Mouse (Mus musculus) thymus, adult 18-20 months (tissue): ENCODE data around the gene Zfp445.
"Not testable (repeated sequence)": the region's sequence is repeated elsewhere in the genome, so short reads cannot be mapped to it uniquely, and the experiment has no call there.

Experiments
- DNase-seq, 2 experiments: peaks; one replicate each; pipeline ENCODE4 v3.0.0; 2022; ENCODE audit warnings: mixed read lengths in 2 of 2

The Zfp445 gene

DNA sequence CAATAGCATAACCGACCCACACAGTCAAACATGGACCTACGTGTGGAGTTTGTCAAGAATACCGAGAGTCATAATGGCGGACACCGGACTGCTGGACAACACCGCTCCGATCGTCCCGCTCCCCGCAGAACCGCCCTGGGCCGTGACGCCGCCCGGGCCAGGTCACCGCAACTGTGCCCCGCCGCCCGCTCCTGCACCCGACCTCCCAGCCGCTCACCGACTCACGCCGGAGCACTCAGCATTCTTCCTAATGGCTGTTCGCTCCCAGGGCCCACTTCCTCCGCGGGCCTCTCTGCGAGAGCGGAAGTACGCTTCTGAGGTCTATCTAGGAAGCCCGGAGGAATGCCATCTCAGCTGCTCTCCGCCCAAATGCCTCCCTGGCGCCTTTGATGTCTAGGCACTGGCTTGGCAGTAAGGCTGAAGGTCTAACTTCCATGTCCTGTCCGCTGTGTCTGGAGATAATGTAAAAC is at the start of gene Zfp445:
TSS of gene Zfp445 (minus strand) at position 310 of the 470 bp plus-strand sequence.
- DNase-seq = peak; percentile 72 to 79

DNA sequence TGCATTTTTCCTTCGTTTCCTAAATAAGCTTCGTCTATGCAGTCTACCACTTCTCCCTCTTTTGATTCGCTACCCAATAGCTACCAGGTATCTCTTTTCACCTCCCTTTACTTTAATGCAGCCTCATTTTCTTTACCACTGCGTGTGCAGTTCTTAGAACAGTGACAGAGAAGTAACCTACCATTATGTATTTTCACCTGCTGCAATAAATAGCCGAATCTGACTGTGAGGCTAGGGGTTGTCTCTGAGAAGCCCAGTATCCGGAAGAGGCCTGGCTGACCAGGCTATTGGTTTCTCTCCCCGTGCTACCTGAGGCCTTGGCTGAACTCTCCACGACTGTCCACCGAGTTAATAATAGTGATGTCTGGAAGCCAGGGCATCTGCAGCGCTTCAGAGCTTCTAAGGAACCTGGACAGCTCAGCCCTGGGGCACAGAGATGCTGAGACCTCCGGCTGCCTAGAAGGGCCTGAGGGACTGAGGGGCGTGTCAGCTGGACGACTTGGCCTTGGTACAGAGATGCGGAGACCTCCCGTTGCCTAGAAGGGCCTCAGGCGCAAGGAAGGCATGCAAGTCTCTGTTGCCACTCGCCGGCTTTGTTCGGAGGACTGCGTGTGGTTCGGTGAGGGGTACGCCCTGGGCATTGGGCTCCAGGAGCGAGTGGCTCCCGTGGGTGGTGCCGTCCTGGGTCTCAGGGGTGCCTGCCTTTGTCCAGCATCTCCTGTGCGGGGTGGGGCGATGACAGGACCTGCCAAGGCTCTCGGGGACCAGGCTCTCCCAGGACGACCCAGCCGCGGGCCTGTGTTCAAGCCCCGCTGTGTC is 37.1 kb upstream of the Zfp445 start:
- DNase-seq = no peak

DNA sequence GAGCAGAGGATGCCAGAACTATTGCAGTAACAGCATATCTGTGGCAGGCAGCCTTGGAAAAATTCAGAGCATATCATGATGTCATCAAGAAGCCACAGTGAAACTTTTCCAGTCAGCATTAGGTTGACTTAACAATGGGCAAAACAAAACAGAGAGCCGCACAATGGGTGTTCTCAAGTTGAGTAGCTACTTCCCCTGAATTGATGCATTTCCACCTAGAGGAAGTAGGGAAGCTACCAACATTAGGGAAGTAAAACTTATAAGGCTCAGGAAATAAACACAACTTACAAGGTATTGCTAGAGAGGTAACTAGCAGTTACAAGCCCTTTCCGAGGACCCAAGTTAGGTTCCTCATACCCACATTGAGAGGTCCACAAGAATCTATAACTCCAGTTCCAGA is 35.2 kb upstream of the Zfp445 start:
- DNase-seq = no peak

- peak; percentile 38 to 55 for DNase-seq
Observed at GRCm38 (mm10) chr9:122886372-122887179, 20.8 kb upstream of the Zfp445 start.

GRCm38 (mm10) chr9:122885385-122885784 is 19.6 kb upstream of the Zfp445 start, which contains the start of gene Zkscan7:
TSS of gene Zkscan7 (plus strand) at chr9:122885685.
- no peak for DNase-seq

DNA sequence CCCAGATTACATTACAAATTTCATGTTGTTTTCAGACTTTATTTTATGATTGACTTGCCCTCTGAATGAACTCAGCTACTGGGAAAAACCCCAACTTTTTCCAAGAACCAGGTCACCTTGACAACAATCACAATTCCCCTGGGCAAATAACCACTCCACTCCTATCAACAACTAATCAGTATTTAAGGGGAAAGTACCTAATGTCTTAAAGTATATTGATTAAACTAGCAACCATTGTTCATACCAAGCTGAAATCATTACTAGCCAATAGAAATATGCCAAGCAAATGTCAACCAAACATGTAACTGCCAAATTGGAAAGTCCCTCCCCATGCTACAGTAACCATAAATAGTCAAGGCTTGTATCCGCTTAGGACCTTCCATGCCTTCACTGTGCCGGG is 9.3 kb upstream of the Zfp445 start:
- no peak for DNase-seq

DNA sequence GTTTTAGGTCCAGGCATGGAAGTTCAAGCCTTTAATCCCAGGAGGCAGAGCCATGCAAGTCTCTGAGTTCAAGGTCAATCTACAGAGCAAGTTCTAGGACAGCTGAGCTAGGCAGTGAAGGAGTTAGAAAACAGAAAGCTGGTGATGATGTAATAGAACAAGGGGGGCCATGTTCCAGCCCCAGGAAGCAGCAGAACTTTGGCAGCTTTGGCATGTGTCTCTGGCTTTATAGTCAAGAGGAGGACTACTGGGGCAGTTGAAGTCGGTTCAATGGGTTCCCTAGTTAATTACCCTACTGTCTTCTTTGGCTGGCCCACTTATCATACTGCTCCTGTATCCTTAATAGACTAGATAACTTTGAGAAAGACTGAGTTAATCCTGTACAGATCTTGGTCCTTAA is 8.8 kb upstream of the Zfp445 start:
- DNase-seq = no peak

GRCm38 (mm10) chr9:122872595-122872994 is 6.8 kb upstream of the Zfp445 start:
- DNase-seq = no peak

GRCm38 (mm10) chr9:122866192-122866591 is 386 bp upstream of the Zfp445 start:
- DNase-seq = no peak

DNA sequence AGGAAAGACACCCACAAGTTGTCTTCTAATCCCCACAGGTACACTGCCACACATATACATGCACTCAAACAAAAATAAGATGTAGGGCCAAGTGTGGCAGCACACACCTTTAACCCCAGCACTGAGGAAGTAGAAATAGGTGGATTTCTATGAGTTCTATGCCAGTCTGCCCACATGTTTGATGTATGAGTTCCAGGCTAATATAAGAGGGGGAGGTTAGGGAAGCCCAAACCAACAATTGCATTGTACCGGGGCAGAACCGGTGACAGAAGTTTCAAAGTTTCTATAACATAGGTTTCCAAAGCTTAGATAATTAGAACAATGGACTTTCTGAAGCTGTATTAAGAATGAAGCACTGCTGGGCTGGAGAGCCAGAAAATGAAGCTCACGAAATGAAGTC is 958 bp downstream of the Zfp445 start:
- no peak for DNase-seq

- DNase-seq = no peak
Observed at GRCm38 (mm10) chr9:122863731-122864130, 2.1 kb downstream of the Zfp445 start.

DNA sequence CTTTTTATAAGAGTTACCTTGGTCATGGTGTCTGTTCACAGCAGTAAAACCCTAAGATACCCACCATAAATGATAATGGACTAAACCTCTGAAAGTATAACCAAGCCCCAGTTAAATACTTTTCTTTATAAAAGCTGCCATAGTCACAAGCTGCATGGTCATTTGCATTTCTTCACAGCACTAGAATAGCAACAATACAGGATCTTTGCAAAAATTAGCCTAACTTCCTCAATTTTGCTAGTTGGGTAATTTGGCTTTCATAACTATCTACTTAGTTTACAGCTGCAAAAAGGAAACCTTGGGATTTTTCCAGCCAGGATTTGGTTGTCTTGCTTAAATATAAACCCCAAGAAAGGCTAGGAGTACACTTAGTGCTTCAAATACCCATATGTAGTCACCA is 5.1 kb downstream of the Zfp445 start:
- DNase-seq = no peak

DNA sequence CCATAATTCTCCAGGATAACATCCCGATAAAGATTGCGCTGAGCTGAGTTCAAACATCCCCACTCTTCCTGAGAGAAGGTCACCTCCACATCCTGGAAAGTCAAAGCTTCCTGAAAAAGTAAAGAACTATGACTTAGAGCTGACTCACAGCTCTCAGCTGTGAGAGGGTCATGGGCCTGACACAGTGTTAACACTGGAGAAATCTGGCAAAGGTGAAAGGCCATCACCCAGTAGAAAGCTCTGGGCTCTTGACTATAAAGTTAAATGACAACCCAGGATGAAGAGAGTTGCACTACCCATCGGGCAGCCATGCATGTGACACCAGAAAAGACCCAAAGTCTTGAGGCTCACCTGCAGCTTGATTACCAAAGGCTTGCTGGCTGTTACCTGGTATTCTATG is 9.1 kb downstream of the Zfp445 start:
- no peak for DNase-seq

GRCm38 (mm10) chr9:122855617-122856016 is 10.2 kb downstream of the Zfp445 start:
- no peak for DNase-seq

- not testable (repeated sequence) for DNase-seq
Observed at GRCm38 (mm10) chr9:122855141-122855540, 10.7 kb downstream of the Zfp445 start.

- DNase-seq = no peak
Observed at GRCm38 (mm10) chr9:122854526-122854925, 11.3 kb downstream of the Zfp445 start.

- DNase-seq = not testable (repeated sequence)
Observed at GRCm38 (mm10) chr9:122847811-122848311, 17.9 kb downstream of the Zfp445 start.

- no peak for DNase-seq
Observed at GRCm38 (mm10) chr9:122846156-122846555, 19.6 kb downstream of the Zfp445 start.

DNA sequence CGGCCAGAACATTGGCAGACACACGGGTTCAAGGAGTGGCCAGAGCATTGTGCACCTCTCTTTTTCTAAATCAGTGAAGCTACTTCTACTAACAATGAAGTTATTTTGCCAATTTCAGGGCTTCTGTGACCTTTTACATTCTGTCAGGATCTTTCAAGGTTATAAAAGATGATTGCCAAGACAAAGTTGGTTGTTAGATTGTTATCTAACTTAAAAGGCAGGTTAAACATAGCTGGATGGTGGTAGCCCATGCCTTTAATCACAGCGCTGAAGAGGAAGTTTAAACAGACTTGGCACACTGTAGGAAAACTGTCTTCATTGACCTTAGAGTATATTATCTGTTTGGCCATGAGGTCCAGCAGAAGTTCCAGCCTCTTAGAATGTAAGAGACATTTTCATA is 20.2 kb downstream of the Zfp445 start:
- no peak for DNase-seq

- DNase-seq = no peak
Observed at GRCm38 (mm10) chr9:122843760-122844159, 22.0 kb downstream of the Zfp445 start, which contains the start of gene Gm35549. TSS of gene Gm35549 (minus strand) at chr9:122844035.

DNA sequence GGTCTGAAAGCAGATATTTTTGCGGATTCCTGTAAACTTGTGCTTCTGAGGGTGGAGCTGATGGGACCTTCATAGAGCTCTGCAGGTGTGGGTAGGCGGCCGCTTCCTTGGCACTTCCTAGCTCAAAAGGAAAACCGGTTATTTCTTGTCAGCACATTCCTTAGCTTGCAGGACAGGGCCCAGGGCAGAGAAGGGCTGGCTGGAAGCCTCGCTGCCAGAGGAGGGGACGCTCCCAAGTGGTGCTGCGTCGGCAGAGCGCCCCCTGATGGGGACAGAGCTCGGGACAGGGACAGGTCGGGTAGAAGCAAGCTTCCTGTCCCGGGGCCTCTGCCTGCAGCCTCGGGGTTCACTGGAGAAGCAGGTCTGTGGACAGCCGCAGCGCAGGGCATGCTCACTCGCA is 28.1 kb downstream of the Zfp445 start:
- no peak for DNase-seq

DNA sequence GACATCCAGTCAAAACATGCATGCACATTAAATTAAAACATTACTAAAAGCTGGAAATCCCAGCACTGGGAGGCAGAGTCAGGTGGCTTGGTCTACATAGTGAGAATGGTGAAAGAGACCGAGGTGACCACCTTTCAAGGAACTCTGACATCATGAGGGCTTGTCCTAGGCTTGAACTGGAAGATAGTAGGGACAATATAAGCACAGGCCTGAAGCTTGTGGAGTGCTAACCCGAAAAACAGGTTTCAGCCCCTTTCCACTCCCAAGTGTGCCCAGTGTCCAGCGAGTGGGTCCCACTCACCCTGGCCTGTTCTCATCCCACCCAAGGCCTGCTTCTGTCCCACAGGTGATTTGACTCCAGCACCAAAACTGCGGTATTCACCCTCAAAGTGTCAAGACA is 28.6 kb downstream of the Zfp445 start:
- no peak for DNase-seq

DNA sequence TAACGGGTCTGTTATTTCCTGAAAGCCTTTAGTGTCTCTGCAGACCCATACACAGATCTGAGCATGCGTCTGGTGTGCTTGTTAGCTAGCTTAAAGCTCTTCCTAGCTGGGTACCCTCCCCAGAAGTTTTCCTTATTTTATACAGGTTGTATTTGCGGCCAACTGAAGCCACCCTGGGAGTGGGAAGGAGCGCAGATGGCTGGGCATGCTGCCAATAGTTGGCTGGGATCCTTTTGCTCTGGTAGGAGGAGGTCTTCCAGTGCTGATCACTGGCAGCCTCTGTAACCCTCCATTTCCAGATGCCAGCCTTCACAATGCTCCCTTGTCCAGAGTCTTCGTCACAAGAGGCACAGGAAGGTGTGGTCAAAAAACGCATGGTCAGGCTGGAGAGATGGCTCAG is 29.0 kb downstream of the Zfp445 start:
- DNase-seq = no peak

- DNase-seq = no peak
Observed at GRCm38 (mm10) chr9:122836126-122836525, 29.7 kb downstream of the Zfp445 start.
